Comparison of ENCODE assay signal across 11 mouse cellular contexts in the genomic region with DNA sequence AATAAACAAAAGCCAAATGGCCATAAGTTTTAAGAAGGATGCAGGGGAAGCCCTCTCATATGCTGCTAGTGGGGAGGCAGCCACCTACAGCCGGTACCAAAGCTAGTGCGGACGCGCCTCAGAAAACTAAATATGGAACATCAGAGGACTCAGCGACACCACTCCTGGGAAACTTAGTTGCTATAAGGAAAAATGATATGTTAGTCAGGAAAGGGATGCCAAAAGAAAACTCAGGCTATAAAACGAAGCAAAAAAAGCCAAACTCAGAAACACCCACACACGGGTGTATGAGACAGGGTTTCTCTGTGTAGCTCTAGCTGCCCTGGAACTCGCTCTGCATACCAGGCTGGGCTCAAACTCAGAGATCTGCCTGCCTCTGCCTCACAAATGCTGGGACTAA.
"Had no signal": no experiment of that assay in that cellular context is flagged by ENCODE, and none has a peak within 500 bp of the region (broad histone marks: within the 10 kb centered on the region; RNA-seq: fewer than 3 reads in every experiment).

No protein-coding gene starts in this region.

- DNase-seq: liver, postnatal 0 days; lung, adult 2 months; lung, postnatal 14 days; lung, postnatal 36 days; right cerebral cortex, postnatal 14 days; thymus, adult 18-20 months; thymus, postnatal 14 days; thymus, postnatal 36 days had no signal

- ATAC-seq: liver, postnatal 0 days; lung, postnatal 0 days; midbrain, embryonic 13.5 days; midbrain, embryonic 15.5 days had no signal
